Mouse (Mus musculus) ES-Bruce4 (cell line): ENCODE data around the gene Prkn. TPM values are rescaled to one million over a fixed set of nuclear protein-coding genes. Genes with fewer than 3 reads are reported as not detected.

Experiments
- H3K27ac ChIP-seq: 2 replicates; pipeline ENCODE4 v1.5.1; 2012; ENCODE audit warnings: low read length, inconsistent platforms; ENCODE audit not compliant: insufficient read depth
- H3K27me3 ChIP-seq: 2 replicates; pipeline ENCODE4 v1.6.1; 2012; ENCODE audit warnings: mild to moderate bottlenecking, low read length, inconsistent platforms; ENCODE audit not compliant: control insufficient read depth, poor library complexity, insufficient read depth, severe bottlenecking
- H3K36me3 ChIP-seq: 2 replicates; pipeline ENCODE4 v1.6.1; 2012; ENCODE audit warnings: inconsistent platforms, mild to moderate bottlenecking, low read length, moderate library complexity; ENCODE audit not compliant: control insufficient read depth, poor library complexity, insufficient read depth, severe bottlenecking
- H3K4me1 ChIP-seq: one replicate; pipeline ENCODE4 v1.8.1; 2011; ENCODE audit warnings: low read length; ENCODE audit not compliant: control insufficient read depth, insufficient read depth
- H3K4me3 ChIP-seq: 2 replicates; pipeline ENCODE4 v1.5.1; 2011; ENCODE audit warnings: low read depth, mild to moderate bottlenecking, low read length
- H3K9ac ChIP-seq: 2 replicates; pipeline ENCODE4 v1.6.1; 2012; ENCODE audit warnings: low read depth, mild to moderate bottlenecking, inconsistent platforms; ENCODE audit not compliant: poor library complexity, severe bottlenecking
- H3K9me3 ChIP-seq: replicated peaks from 2 replicates; pipeline ENCODE4 v1.6.1; 2012; ENCODE audit warnings: mild to moderate bottlenecking, low read length, inconsistent platforms; ENCODE audit not compliant: control insufficient read depth, poor library complexity, insufficient read depth, severe bottlenecking
- CTCF ChIP-seq: IDR thresholded peaks from one replicate; pipeline ENCODE4 v1.8.1; 2011; ENCODE audit warnings: low read depth, low read length
- EP300 ChIP-seq: IDR thresholded peaks from 2 replicates; pipeline ENCODE4 v1.6.1; 2011; ENCODE audit warnings: low read depth, low read length; ENCODE audit not compliant: insufficient read depth
- POLR2A ChIP-seq: IDR thresholded peaks from one replicate; pipeline ENCODE4 v1.8.1; 2011; ENCODE audit warnings: low read length; ENCODE audit not compliant: insufficient read depth
- polyA plus RNA-seq: library from polyadenylated mRNA; stranded (reverse); fragments of >200 nt; gene quantifications from 2 replicates; pipeline ENCODE4 v1.2.4, GENCODE M21; 2011; ENCODE audit warnings: low read depth; ENCODE audit not compliant: missing spikeins, insufficient read depth, insufficient read length

The Prkn gene
- polyA plus RNA-seq, 1 experiment: 1.5 TPM

DNA sequence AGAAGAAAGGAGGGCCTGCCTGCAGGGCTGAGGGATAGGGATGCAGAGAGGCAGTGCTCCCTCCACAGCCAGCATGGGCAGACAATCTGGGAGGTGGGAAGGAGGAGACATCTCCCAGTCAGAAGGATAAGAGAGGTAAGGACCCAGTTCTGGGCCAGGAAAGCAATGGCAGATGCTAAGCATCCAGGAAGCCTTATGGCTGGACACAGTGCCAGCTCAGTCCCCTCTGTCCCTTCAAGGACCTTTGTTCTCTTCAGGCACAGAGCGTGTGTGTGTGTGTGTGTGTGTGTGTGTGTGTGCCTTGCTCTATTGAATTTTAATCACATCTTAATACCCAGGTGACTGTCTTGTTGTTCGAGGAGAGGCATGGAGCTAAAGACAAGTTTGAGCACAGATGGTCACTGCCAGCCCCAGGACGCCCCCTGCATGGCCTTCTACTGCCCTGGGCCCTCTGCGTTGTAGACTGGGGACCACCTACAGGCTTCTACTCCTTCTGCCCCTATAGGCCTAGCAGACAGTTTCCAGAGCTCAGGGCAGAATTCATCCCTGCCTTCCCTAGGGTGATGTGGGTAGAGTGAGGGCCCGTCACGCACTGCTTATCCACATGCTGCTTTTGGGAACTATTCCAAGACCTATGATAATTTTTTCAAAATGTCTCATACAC lies 1252.8 kb downstream of the Prkn start:
- H3K36me3 ChIP-seq: no peaks in the 10 kb centered on the region
- H3K4me3 ChIP-seq: no peak overlapping the region
- TF ChIP-seq EP300 (no peak), POLR2A (no peak), CTCF (no peak)
- H3K27ac ChIP-seq: no peak overlapping the region
- H3K4me1 ChIP-seq: no peaks in the 10 kb centered on the region
- no peaks in the 10 kb centered on the region for H3K9me3 ChIP-seq
- H3K9ac ChIP-seq: no peak overlapping the region
- no peaks in the 10 kb centered on the region for H3K27me3 ChIP-seq

DNA sequence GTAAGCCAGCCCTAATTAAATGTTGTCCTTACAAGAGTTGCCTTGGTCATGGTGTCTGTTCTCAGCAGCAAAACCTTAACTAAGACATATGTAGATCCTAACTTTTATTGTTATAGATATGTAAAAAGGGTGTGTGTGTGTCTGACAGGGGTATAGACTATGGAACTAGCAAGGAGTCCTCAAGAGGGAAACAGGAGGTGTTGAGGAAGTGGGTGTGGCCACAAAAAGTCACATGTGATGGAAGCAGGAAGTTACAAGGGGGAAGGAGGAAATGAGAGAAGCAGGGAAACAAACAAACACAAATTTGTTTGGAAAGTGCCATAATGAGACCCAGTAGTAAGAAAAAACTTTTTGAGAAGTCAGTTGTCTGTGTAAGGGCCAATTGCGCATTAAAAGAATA lies 1253.8 kb downstream of the Prkn start:
- Histone ChIP-seq H3K9ac (no peak overlapping the region), H3K4me1 (no peaks in the 10 kb centered on the region), H3K27me3 (no peaks in the 10 kb centered on the region), H3K4me3 (no peak overlapping the region), H3K36me3 (no peaks in the 10 kb centered on the region), H3K27ac (no peak overlapping the region), H3K9me3 (no peaks in the 10 kb centered on the region)
- no peak for TF ChIP-seq EP300
- TF ChIP-seq CTCF: no peak
- TF ChIP-seq POLR2A: no peak

DNA sequence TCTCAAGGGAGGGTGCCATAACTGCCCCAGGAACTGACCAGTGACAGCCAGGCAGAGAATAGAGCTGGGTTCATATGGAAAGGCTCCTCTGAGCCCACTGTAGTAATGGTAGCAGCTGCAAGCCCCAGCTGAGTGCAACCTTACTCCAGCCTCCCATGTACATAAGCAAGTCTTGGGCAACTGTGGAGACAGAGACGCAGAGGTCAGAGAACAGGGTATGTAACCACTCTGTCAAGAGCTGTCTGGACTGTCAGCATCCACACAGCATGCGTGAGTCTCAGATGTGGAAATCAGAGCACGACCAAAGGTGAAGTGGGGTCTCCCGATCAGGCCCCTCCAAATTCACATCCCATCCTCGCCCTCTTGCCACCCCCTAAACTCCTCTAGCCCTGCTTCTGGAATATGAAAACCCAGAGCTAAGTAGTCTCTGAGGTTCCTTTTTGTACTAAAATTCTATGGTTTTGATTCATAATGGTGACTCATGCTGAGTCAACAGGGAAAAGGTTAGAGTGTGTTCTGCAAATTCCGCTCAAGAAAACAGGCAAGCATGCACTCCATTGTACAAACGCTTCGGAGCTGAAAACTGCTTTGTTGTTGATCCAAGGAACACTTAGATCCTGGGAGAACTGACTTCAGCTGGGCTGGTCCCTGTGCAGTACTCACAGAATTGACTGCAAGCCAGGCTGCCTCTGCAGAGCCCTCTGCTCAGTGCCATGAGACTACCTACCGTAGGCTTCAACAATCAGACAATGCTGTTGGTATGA lies 1254.8 kb downstream of the Prkn start:
- no peaks in the 10 kb centered on the region for H3K9me3 ChIP-seq
- H3K4me3 ChIP-seq: no peak overlapping the region
- H3K27ac ChIP-seq: no peak overlapping the region
- no peak overlapping the region for H3K9ac ChIP-seq
- TF ChIP-seq POLR2A: no peak
- no peak for TF ChIP-seq EP300
- TF ChIP-seq CTCF: no peak
- no peaks in the 10 kb centered on the region for H3K27me3 ChIP-seq
- H3K4me1 ChIP-seq: no peaks in the 10 kb centered on the region
- H3K36me3 ChIP-seq: no peaks in the 10 kb centered on the region

DNA sequence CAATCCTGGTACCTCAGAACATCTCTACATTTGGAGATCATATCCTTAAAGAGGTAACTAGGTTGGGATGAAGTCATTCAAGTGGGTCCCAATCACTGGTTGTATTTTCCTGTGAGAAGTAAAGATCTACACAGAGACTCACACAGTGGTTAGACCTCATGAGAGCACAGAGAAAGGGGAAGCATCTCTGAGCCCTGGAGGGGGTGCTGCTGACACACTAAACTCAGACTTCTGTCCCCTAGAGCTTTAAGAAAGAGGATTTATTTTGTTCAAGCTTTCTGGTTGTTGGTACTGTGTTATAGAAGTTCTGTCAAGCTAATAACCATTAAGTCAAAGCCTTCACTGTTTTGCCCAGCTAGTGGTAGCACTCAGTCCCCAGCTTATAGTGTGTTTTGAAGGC lies 1259.2 kb downstream of the Prkn start:
- Histone ChIP-seq H3K4me3 (no peak overlapping the region), H3K27me3 (no peaks in the 10 kb centered on the region), H3K9me3 (peaks cover 5% of the 10 kb centered on the region; the same call in 1 of the 2 replicates), H3K9ac (no peak overlapping the region), H3K36me3 (no peaks in the 10 kb centered on the region), H3K4me1 (peaks cover 2% of the 10 kb centered on the region), H3K27ac (no peak overlapping the region)
- TF ChIP-seq EP300 (no peak), CTCF (no peak), POLR2A (no peak)

DNA sequence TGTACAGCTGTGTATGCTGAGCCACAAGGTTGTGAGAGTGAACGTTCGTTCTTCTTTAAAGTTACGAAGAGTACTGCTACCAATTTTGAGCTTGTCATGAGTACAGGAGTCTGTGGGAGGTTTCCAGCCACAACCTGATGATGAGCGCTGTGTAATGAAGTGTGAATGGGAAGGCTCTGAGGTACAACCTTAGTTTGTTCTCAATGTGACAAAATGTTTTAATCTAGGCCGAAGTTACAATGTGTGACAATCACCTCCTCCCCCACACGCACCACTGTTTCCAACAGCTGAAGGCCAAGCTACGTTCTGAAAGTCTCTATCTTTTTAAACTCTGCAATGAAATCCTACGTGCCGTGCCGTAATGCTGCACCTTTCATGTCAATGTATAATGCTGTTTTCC lies 1262.1 kb downstream of the Prkn start:
- H3K27me3 ChIP-seq: no peaks in the 10 kb centered on the region
- H3K9ac ChIP-seq: no peak overlapping the region
- H3K4me1 ChIP-seq: peaks cover 2% of the 10 kb centered on the region
- H3K9me3 ChIP-seq: peaks cover 5% of the 10 kb centered on the region; the same call in 1 of the 2 replicates
- H3K36me3 ChIP-seq: no peaks in the 10 kb centered on the region
- no peak overlapping the region for H3K27ac ChIP-seq
- TF ChIP-seq POLR2A: no peak
- TF ChIP-seq EP300: no peak
- TF ChIP-seq CTCF: no peak
- H3K4me3 ChIP-seq: no peak overlapping the region

DNA sequence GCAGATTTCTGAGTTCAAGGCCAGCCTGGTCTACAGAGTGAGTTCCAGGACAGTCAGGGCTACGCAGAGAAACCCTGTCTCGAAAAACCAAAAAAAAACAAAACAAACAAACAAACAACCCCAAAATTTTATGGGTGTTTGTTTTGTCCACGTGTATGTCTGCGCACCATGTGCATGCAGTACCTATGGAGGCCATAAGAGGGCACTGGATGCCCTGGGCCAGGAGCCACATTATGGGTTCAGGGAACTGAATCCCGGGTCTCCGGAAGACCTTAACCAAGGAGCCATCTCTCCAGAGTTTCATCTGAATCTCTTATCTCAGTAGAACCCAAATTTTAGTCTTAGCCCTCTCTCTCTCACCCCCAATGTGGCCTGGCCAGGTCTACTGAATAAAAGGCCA lies 1263.6 kb downstream of the Prkn start:
- Histone ChIP-seq H3K36me3 (no peaks in the 10 kb centered on the region), H3K9ac (no peak overlapping the region), H3K4me1 (peaks cover 2% of the 10 kb centered on the region), H3K9me3 (peaks cover 5% of the 10 kb centered on the region; the same call in 1 of the 2 replicates), H3K27me3 (no peaks in the 10 kb centered on the region), H3K27ac (no peak overlapping the region), H3K4me3 (no peak overlapping the region)
- TF ChIP-seq POLR2A: no peak
- TF ChIP-seq CTCF: peak; percentile 79
